Mouse (Mus musculus): ENCODE results near the gene Gm3072. TPM values are rescaled to one million over a fixed set of nuclear protein-coding genes. Genes with fewer than 3 reads are reported as not detected.
"Not testable (repeated sequence)": the region's sequence is repeated elsewhere in the genome, so short reads cannot be mapped to it uniquely, and the experiment has no call there.

The Gm3072 gene
- polyA plus RNA-seq (2014; fragmentation: Nextera tagmentation; extraction: Ambion mirVana): not detected in 2 replicates

GRCm38 (mm10) chr14:41624512-41624911, at the start of gene Gm3072:
Gene Gm3072, minus strand, starts transcription at chr14:41624612.
- not testable (repeated sequence) for H3K4me3 ChIP-seq (ENCODE audit: low read depth, low read length); H3K9ac ChIP-seq (replicated peaks; ENCODE audit: low read length); H3K36me3 ChIP-seq (replicated peaks; ENCODE audit: control insufficient read depth, insufficient read depth, low read depth, low read length); DNase-seq (ENCODE audit: low spot score); ATAC-seq (replicated peaks; ENCODE audit: insufficient number of reproducible peaks, low FRiP score, low TSS enrichment, low read depth); H3K9me3 ChIP-seq (replicated peaks; ENCODE audit: control insufficient read depth, low read length); H3K27ac ChIP-seq (replicated peaks; ENCODE audit: low read depth, low read length); H3K4me1 ChIP-seq (ENCODE audit: control insufficient read depth, insufficient read depth, low read length); H3K4me2 ChIP-seq (ENCODE audit: low read depth, low read length); H3K27me3 ChIP-seq (ENCODE audit: control insufficient read depth, insufficient read depth, low read length)
- WGBS: 78% methylated on average over 1 of the region's 2 CpGs

GRCm38 (mm10) chr14:41648176-41648575, 23.8 kb upstream of the Gm3072 start:
- H3K27me3 ChIP-seq (ENCODE audit: control insufficient read depth, insufficient read depth, low read length); H3K4me1 ChIP-seq (ENCODE audit: control insufficient read depth, insufficient read depth, low read length); H3K9ac ChIP-seq (replicated peaks; ENCODE audit: low read length); H3K4me3 ChIP-seq (ENCODE audit: low read depth, low read length); H3K4me2 ChIP-seq (ENCODE audit: low read depth, low read length); H3K27ac ChIP-seq (replicated peaks; ENCODE audit: low read depth, low read length); H3K9me3 ChIP-seq (replicated peaks; ENCODE audit: control insufficient read depth, low read length); ATAC-seq (replicated peaks; ENCODE audit: insufficient number of reproducible peaks, low FRiP score, low TSS enrichment, low read depth); DNase-seq (ENCODE audit: low spot score); H3K36me3 ChIP-seq (replicated peaks; ENCODE audit: control insufficient read depth, insufficient read depth, low read depth, low read length): not testable (repeated sequence)
- 79% methylated on average over 2 of the region's 2 CpGs for whole genome bisulfite sequencing

GRCm38 (mm10) chr14:41646387-41646786, 22.0 kb upstream of the Gm3072 start, which contains the start of gene Gm3676:
Gene Gm3676, minus strand, starts transcription at chr14:41646487.
- not testable (repeated sequence) for H3K4me1 ChIP-seq (ENCODE audit: control insufficient read depth, insufficient read depth, low read length); H3K36me3 ChIP-seq (replicated peaks; ENCODE audit: control insufficient read depth, insufficient read depth, low read depth, low read length); H3K4me3 ChIP-seq (ENCODE audit: low read depth, low read length); H3K9ac ChIP-seq (replicated peaks; ENCODE audit: low read length); H3K27ac ChIP-seq (replicated peaks; ENCODE audit: low read depth, low read length); DNase-seq (ENCODE audit: low spot score); H3K4me2 ChIP-seq (ENCODE audit: low read depth, low read length); H3K9me3 ChIP-seq (replicated peaks; ENCODE audit: control insufficient read depth, low read length); ATAC-seq (replicated peaks; ENCODE audit: insufficient number of reproducible peaks, low FRiP score, low TSS enrichment, low read depth); H3K27me3 ChIP-seq (ENCODE audit: control insufficient read depth, insufficient read depth, low read length)
- WGBS: no CpG with 5 or more reads among the region's 1 CpGs

- 95% methylated on average over 9 of the region's 11 CpGs for WGBS
- H3K36me3 ChIP-seq (replicated peaks; ENCODE audit: control insufficient read depth, insufficient read depth, low read depth, low read length); ATAC-seq (replicated peaks; ENCODE audit: insufficient number of reproducible peaks, low FRiP score, low TSS enrichment, low read depth): not testable (repeated sequence)
Observed at GRCm38 (mm10) chr14:41630144-41630543, 5.7 kb upstream of the Gm3072 start.

GRCm38 (mm10) chr14:41622535-41622934, 1.9 kb downstream of the Gm3072 start:
- H3K27me3 ChIP-seq (ENCODE audit: control insufficient read depth, insufficient read depth, low read length); DNase-seq (ENCODE audit: low spot score); H3K9ac ChIP-seq (replicated peaks; ENCODE audit: low read length); H3K27ac ChIP-seq (replicated peaks; ENCODE audit: low read depth, low read length); H3K4me2 ChIP-seq (ENCODE audit: low read depth, low read length); H3K9me3 ChIP-seq (replicated peaks; ENCODE audit: control insufficient read depth, low read length); H3K36me3 ChIP-seq (replicated peaks; ENCODE audit: control insufficient read depth, insufficient read depth, low read depth, low read length); ATAC-seq (replicated peaks; ENCODE audit: insufficient number of reproducible peaks, low FRiP score, low TSS enrichment, low read depth); H3K4me3 ChIP-seq (ENCODE audit: low read depth, low read length); H3K4me1 ChIP-seq (ENCODE audit: control insufficient read depth, insufficient read depth, low read length): not testable (repeated sequence)
- WGBS: 96% methylated on average over 4 of the region's 5 CpGs

More at GRCm38 (mm10) chr14:41630144-41630543, 5.7 kb upstream of the Gm3072 start:
- H3K4me3 ChIP-seq (ENCODE audit: low read depth, low read length); H3K9me3 ChIP-seq (replicated peaks; ENCODE audit: control insufficient read depth, low read length); H3K27ac ChIP-seq (replicated peaks; ENCODE audit: low read depth, low read length); H3K4me1 ChIP-seq (ENCODE audit: control insufficient read depth, insufficient read depth, low read length); H3K4me2 ChIP-seq (ENCODE audit: low read depth, low read length); H3K9ac ChIP-seq (replicated peaks; ENCODE audit: low read length); DNase-seq (ENCODE audit: low spot score); H3K27me3 ChIP-seq (ENCODE audit: control insufficient read depth, insufficient read depth, low read length): not testable (repeated sequence)

GRCm38 (mm10) chr14:41610690-41611089, 13.7 kb downstream of the Gm3072 start:
- 97% methylated on average over 1 of the region's 1 CpGs for WGBS
- not testable (repeated sequence) for H3K9me3 ChIP-seq (replicated peaks; ENCODE audit: control insufficient read depth, low read length); H3K36me3 ChIP-seq (replicated peaks; ENCODE audit: control insufficient read depth, insufficient read depth, low read depth, low read length); H3K27ac ChIP-seq (replicated peaks; ENCODE audit: low read depth, low read length); H3K4me3 ChIP-seq (ENCODE audit: low read depth, low read length); ATAC-seq (replicated peaks; ENCODE audit: insufficient number of reproducible peaks, low FRiP score, low TSS enrichment, low read depth); H3K4me1 ChIP-seq (ENCODE audit: control insufficient read depth, insufficient read depth, low read length); H3K9ac ChIP-seq (replicated peaks; ENCODE audit: low read length); H3K4me2 ChIP-seq (ENCODE audit: low read depth, low read length); H3K27me3 ChIP-seq (ENCODE audit: control insufficient read depth, insufficient read depth, low read length); DNase-seq (ENCODE audit: low spot score)

- H3K4me1 ChIP-seq (ENCODE audit: control insufficient read depth, insufficient read depth, low read length); ATAC-seq (replicated peaks; ENCODE audit: insufficient number of reproducible peaks, low FRiP score, low TSS enrichment, low read depth); H3K27me3 ChIP-seq (ENCODE audit: control insufficient read depth, insufficient read depth, low read length); H3K9ac ChIP-seq (replicated peaks; ENCODE audit: low read length); H3K9me3 ChIP-seq (replicated peaks; ENCODE audit: control insufficient read depth, low read length); H3K4me2 ChIP-seq (ENCODE audit: low read depth, low read length); H3K4me3 ChIP-seq (ENCODE audit: low read depth, low read length); DNase-seq (ENCODE audit: low spot score); H3K27ac ChIP-seq (replicated peaks; ENCODE audit: low read depth, low read length); H3K36me3 ChIP-seq (replicated peaks; ENCODE audit: control insufficient read depth, insufficient read depth, low read depth, low read length): not testable (repeated sequence)
- WGBS: 93% methylated on average over 15 of the region's 15 CpGs
Observed at GRCm38 (mm10) chr14:41600935-41601334, 23.5 kb downstream of the Gm3072 start.

- WGBS: 53% methylated on average over 1 of the region's 1 CpGs
- not testable (repeated sequence) for H3K36me3 ChIP-seq (replicated peaks; ENCODE audit: control insufficient read depth, insufficient read depth, low read depth, low read length); H3K27me3 ChIP-seq (ENCODE audit: control insufficient read depth, insufficient read depth, low read length); H3K27ac ChIP-seq (replicated peaks; ENCODE audit: low read depth, low read length); H3K9me3 ChIP-seq (replicated peaks; ENCODE audit: control insufficient read depth, low read length); H3K9ac ChIP-seq (replicated peaks; ENCODE audit: low read length); ATAC-seq (replicated peaks; ENCODE audit: insufficient number of reproducible peaks, low FRiP score, low TSS enrichment, low read depth); DNase-seq (ENCODE audit: low spot score); H3K4me1 ChIP-seq (ENCODE audit: control insufficient read depth, insufficient read depth, low read length); H3K4me2 ChIP-seq (ENCODE audit: low read depth, low read length); H3K4me3 ChIP-seq (ENCODE audit: low read depth, low read length)
Observed at GRCm38 (mm10) chr14:41586346-41586745, 38.1 kb downstream of the Gm3072 start.
